Mouse (Mus musculus) fat pad, adult 2 months (tissue): ENCODE measurements around the gene Fhl1.

ENCODE experiments used
- DNase-seq: peaks from one replicate; pipeline ENCODE4 v3.0.0-alpha.2; 2011; ENCODE audit warnings: low read depth, low spot score; ENCODE audit errors: extremely low read depth

The Fhl1 gene

DNA sequence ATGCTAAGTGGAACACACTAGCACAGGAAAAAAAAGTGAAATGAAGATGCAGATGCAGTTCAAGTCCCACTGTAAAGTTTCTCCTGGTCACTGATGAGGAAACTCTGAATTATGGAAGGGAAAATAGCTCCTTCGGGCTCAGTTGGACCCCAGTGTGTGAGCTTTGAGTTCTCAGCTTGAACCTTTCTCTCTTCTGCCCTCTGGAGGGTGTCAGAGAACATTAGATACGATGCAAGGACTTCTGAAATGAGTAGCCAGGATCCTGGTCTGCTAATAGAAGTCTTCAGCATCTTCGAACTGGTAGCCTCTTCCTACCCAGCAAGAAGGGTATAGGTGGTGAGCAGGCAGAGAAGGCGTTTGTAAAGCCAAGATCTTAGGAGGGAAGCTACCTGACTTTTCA, 19.9 kb downstream of the Fhl1 start:
- DNase-seq: no peak

DNA sequence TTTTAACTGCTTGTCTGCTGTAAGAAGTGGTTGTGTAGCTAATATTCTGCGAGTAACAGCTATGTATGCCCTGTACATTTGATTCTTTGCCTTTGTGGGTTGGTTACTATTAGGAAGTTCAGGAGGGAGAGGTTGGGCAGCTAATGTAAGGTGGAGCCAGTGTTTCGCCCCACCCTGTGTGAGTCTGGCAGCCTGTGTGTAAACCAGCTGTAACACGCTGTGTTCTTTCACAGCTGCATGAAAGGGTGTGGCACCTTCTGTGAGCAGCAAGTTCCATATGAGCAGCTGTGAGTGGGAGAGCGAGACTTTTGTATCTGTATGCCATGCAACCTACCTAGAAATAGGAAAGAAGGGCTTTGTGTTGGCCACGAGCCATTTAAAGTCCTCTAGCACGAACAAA, 20.6 kb downstream of the Fhl1 start:
- DNase-seq: no peak

DNA sequence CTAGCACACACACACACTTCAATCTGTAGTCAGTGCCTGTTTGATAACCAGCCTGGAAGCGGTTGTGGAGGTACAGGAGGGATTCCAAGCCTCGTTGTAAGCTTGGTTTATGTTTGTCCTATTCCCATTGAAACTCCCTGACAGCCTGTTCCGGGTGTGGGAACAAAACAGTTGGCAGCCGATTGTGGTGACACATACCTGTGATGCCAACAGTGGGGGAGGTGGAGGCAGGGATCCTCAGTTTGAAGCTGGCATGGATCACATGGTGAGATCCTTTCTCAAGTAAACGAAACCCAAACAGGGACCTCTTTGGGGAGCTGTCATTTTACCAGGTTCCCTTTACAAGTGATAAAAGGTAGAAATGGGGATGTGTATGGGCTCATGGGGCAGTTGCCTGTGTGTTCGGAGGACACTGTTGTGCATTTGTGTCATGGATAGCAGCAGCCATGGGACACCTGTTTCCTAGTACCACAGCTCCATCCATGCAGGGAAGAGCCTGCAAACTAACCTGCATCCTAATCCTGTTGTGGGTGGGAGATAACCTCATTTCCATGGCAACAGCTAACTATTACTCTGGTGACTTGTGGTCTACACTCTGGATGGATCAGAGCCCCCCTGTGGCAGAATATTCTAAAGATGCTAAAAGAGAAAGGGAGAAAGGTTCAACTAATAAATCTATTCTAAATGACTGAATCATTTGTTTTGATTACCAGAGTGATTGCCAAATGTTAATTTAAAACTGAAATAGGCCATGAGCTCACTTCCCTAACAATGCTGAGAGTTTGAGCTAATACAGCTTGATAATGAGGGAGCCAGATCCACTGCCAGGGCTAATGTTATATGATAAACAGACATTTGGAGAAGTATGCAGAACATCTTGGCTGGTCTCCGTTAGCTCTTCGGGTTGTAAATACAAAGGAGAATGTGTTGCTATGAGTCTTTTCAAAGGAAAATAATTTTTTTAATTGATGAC, 22.0 kb downstream of the Fhl1 start:
- no peak for DNase-seq

DNA sequence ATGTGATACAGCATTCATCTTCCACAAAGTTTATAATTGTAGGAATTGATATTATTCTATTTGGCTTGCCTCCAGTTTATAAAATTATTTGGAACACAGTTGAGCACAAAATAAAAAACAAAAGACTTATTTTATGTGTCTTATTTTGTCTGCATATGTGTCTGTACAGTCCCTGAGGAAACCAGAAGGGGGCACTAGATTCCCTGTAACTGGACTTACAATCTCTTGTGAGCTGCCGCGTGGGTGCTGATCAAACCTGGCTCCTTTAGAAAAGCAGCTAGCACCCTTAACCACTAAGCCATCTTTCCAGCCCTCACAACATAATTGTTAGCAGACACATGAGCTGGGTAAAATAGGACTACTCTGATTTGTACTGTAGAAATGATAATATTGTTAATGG, 24.1 kb downstream of the Fhl1 start:
- DNase-seq: no peak

DNA sequence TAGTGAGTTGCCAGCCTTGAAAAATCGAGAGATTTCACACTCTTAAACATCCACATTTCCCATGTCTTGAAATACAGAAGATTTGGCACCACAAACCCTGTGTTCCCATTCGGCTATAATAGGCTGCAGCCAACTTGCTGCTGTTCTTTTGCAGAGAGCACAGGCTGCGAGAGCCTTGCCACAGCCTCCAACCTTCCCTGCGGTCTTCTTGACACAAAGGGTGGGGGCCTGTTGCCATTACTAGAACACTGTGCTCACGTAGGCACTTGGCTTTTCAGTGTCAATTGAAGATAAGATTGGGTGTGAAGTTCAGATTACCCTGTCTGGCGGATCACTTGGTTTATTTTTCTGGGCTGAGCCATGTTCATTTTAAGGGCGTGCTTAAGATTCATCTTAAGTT, 24.8 kb downstream of the Fhl1 start:
- DNase-seq: no peak

DNA sequence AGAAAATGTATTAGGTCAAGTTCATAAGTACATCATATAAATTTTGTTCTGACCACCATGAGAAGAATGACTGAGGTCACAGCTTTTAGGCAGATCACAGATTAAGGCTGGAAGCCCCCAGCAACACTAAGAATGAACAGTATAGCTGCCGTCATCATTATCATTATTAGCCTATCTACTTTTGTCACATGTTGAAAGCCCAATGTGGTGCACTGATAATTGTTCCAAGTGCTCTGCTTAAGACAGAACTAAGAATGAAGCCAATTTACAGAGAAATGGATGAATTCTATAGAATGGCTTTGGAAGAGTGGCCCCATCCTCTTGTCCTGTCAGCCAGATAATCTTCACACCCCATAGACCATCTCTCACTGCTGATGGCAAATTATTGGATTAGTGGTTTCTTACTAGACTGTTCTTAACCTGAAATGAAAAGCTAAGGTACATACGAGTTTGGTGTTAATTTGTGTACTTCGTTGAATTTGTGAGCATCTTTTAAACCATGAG, 28.7 kb downstream of the Fhl1 start:
- no peak for DNase-seq

DNA sequence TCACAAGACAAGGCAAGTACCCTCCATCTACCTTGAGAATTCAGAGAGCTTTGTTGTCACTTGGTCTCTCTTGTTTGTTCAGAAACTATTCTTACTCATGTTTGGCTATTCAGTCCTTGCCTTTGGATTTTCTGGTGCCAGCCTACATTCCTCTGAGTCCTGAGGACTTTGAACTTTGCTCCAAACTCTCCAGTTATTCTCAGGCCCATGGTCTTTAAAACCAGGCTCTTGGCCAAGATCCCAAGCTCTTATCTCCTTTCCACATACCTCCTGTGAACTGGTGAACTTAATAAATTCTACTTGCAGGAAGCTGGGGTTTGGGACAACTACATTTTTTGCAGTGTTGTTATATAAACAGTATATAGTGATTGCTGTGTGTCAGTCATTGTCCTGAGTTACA, 38.3 kb downstream of the Fhl1 start:
- DNase-seq: no peak

DNA sequence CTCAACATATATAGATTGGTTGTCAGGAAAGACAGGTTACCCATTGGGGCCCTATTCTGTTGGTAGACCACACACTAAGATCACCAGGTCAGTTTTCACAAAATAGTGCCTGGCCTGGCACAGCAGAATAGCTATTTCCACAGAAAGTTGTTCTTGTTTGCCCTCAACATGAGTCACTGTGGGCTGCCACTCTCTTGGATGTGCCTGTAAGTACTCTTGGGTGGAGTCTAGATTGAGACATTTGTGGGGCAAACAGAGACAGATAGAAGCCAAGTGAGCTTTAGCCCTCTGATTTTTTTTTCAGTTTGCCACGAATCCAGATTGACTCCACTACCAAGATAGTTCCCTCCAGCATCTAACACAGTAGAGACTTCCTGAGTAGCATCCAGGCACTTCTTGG, 40.2 kb downstream of the Fhl1 start:
- no peak for DNase-seq

DNA sequence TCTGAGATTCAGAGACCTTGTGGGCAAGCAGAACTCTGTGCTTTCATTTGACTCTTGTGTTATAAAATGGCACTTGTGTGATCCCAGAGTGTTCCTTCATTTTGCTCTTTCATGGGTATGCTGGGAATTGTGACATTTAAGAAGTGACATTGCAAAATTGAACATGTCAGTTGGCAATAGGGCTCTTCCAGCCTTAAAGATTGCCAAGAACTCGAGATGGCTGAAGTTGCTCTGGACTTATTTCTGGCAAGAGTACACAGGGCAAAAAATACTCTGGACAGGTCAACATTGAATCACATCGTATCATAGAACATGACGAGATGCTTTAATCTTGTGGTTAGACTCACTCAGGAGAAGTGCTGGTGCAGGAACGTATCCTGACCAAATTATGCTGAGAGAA, 41.7 kb downstream of the Fhl1 start:
- DNase-seq: no peak

DNA sequence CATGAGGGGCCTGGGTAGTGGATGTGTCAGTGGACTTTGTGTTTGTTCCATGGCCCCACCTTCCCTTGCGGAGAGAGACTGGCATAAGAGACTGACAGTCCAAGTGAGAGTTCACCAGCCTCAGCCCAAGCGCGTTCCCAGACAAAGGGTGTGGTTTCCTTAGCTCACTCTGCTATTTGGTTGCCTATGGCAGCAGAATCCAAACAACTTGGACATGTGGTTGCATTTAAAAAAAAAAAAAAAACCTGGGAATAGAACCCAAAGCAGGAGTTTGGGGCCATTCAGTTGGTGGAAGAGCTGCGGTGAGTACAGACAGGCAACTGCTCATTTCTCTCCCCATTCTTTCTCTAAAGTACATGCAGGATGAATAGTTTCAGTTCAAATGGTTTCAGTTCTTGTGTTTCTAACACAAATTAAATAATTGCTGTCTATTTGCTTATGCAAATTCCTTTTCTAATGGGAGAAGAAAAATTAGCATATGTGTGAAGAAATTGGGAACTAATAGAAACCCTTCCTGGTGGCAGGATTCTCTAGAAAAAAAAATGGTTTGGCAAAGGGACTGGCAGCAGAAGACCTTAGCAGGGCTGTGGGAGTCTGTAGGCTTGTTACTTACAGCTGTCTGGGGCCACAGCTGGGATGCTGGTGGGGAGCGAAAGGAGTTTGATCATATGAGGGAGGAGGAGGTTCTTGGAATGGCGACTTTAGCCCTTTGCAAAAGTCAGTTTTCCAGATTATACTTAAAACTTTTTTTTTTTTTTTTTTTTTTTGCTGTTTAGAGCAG, 54.9 kb downstream of the Fhl1 start:
- DNase-seq: no peak

DNA sequence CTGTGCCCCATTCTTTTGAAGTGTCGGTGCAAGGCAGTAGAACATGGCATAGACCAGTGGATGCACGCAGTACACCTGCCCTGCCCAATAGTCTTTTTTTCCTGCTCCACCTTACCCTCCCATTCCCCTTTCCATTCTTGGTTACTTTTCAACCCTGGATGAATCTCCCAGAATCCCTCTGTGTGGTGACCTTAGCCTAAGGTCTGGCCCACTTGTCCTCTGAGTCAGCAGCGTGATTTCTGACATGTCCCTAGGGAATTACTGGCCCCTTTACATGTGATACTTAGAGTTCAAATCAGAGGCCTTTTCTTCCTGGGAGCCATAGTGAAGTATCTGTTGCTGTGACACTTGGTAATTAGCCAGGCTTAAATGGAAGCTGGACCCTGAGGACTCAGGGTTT, 55.9 kb downstream of the Fhl1 start:
- DNase-seq: no peak

DNA sequence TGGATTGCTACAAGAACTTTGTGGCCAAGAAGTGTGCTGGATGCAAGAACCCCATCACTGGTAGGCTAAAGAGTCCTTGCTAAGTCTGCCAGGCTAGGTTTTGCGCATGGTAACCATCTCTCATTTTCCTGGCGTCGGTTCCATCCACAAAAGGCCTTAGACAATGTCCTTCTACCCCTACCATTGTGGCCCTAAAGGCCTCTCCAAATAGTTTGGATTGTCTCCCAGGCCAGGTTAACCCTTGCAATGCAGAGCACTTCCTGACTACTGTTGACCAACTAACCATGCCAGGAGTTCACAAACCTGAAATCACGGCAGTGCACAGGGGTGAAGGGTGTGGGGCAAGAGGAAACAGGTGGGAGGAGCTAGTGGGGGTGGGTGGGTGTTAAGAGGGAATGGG, 59.0 kb downstream of the Fhl1 start:
- no peak for DNase-seq

DNA sequence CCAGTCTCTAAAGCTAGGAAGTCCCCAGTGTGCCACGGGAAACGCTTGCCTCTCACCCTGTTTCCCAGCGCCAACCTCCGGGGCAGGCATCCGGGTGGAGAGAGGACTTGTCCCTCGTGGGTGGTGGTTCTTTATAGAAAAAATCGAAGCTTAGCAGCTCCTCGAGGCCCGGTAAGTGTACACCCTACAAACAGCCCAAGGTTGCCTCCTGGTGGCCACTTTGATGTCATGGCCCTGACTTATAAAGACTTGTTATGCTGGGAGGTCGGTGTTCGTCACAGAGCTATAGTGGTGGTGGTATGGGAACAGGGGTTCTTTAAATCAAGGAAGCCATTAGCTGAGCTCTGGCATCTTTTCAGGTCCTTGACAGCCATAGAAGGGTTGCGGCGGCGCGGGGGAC, 59.7 kb downstream of the Fhl1 start:
- no peak for DNase-seq

DNA sequence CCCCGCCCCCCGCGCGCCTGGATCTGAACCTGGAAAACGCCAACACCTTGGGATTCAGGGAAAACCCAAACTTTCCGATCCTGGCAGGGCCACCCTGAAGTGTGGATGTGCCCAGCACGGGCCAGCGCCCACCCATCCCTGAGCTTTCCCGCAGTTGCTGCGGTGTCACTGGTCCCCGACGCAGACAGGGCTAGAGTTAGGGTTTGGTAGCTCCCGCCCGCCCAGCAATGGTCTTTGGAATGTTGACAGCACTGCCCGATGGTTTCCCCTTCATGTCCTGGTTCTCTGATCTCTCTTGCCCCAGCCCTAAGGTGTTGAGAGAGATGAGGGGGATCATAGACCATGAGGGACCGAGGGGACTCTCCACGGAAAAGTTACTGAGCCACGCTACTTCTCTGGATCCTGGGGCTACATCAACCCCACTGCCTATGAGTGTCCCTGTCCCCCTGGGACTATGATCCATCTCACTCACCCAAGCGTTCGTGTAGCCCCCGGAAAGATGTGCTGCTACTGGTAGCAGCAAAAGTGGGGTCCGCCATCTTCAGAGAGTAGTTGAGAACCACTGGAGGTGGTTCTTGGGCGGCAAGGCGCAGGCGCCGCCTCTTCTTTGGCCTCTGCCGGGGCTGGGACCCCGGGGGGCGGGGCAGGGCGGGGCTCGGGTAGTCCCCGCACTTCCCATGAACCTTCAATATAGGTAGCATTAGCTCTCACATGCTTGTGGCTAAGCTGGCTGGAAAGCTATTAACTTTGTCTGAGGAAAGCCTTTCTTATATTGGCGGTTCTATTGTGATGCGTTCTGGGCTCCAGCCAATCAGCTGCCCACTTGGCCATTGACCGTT, 90.4 kb downstream of the Fhl1 start, which contains the start of gene Map7d3:
Map7d3 (minus strand) TSS at position 562 of the 839 bp plus-strand sequence.
- no peak for DNase-seq

DNA sequence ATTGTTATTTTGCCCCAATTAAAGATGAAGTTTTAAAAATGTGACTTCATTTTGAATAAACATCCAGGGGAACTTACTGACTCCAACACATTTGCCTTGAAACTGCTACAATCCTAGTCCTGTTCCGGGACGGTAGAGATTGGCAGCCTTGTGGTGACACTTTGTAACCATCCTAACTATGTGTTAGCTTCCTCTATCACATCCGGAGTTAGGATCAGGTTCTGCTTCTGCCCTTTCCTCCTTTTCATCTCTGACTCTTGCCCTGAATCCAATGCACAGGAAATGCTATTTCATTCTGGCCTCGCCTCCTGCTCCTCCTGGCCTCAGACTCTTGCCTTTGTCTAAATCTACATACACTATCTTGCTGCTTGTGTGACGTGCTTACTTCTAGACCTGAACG, 95.9 kb downstream of the Fhl1 start:
- DNase-seq: no peak

DNA sequence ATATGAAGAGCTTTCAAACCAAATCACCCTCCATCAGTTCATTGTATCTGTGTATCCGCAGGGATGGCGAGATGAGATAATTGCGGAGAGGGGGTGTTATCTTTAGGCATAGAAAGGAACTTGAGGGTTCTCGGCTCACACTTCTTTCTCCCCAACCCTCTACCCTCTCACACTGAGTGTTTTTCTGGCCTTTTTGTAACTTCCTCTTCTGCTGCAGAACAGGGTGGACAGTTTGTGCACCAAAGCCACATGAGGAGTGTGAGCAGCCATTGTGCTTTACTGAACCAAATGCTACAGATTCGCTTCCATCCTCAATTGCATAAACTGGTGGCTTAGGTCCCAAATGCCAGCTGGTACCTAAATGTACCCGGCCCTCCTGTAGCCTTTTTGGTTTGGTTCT, 104.3 kb downstream of the Fhl1 start:
- no peak for DNase-seq

DNA sequence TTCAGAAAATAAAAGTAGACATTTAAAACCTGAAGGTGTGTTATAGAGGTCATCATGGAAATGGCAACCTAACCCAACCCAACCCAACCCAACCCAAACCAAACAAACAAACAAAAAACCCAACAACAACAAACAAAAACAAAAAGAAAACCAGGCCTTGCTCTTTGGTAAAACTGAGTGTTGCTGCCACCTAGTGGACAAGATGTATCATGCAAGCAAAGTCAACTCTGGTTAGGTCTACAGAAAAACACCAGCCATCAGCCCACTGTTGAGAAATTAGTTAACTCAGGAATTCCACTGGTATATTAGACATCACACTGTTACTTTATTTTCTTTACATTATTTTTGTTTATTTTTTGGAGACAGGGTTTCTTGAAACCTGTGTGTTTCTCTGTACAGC, 107.8 kb downstream of the Fhl1 start:
- DNase-seq: no peak

DNA sequence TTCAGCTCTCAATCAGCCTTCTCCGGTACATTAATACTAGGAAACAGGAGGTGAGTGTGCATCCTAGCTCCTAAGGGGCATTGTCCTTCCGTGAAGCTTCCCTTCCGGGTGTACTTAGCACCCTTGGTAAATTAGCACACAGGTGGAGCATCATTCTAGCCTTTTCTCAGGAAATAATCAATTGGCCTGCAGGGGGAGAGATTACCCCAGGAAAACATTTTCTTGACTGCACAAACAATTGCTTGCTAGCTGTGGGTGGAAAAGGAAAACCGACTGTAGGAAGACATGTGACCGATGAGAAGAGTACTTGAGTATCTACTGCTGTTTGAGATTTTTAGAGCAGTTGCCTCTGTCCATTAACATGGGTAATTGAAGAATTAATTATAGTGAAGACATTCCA, 109.7 kb downstream of the Fhl1 start:
- no peak for DNase-seq
